Mouse (Mus musculus): Measurements from ENCODE around the gene Hipk3. TPM values are rescaled to one million over a fixed set of nuclear protein-coding genes. Genes with fewer than 3 reads are reported as not detected.

Gene Hipk3
- polyA plus RNA-seq, 1 experiment from 2014 or later, result 6.3 TPM

DNA sequence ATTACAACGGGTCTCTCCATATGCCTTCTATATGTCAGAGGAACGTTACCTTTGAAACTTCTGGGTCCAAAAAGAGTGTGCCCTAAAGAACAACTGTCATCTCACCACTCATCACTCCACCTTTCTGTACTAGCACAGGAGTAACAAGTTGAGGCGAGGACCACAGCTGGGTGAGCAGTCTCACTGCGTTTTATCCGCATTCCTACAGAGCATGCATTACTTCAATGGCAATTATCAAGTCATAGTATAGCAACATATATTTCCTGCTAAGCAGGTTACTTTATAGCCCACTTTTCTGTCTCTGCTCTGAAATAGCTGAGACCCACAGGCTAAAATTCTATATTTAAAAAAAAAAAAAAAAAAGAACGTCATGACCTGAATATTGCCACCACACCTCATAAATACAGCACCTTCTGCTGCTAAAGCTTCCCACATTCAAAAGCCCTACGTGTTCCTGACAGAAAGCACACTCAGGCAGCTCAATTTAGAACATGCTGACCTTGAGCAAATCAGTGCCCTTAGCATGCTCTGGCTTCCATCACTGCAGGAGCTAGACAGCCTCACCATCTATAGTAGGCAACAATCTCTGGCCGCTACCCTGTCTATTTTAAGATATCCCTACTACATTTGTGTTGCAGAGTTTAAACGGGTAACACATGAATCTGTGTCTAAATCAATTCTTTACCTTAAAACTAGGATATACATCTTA, 27.2 kb downstream of the Hipk3 start:
- Histone ChIP-seq H3K4me2 (ENCODE audit: low read depth, low read length) (no peak overlapping the region), H3K36me3 (replicated peaks; ENCODE audit: insufficient read depth, low read length) (peaks cover 12% of the 10 kb centered on the region), H3K27me3 (ENCODE audit: insufficient read depth, low read length) (no peaks in the 10 kb centered on the region), H3K4me1 (ENCODE audit: insufficient read depth) (peaks cover 9% of the 10 kb centered on the region; the same call in 1 of the 2 replicates), H3K9ac (replicated peaks) (no peak overlapping the region), H3K4me3 (ENCODE audit: low read depth, low read length) (no peak overlapping the region), H3K27ac (ENCODE audit: low read depth) (no peak overlapping the region), H3K9me3 (ENCODE audit: low read length) (no peaks in the 10 kb centered on the region)
- DNase-seq, result no peak
- TF ChIP-seq CTCF (IDR thresholded peaks at IDR 0.05; ENCODE audit: low read depth) (no peak), EP300 (IDR thresholded peaks at IDR 0.05; ENCODE audit: low read depth) (no peak)
- 73% methylated on average over 9 of the region's 9 CpGs for WGBS (ENCODE audit: insufficient replicate concordance)
- no peak for ATAC-seq

DNA sequence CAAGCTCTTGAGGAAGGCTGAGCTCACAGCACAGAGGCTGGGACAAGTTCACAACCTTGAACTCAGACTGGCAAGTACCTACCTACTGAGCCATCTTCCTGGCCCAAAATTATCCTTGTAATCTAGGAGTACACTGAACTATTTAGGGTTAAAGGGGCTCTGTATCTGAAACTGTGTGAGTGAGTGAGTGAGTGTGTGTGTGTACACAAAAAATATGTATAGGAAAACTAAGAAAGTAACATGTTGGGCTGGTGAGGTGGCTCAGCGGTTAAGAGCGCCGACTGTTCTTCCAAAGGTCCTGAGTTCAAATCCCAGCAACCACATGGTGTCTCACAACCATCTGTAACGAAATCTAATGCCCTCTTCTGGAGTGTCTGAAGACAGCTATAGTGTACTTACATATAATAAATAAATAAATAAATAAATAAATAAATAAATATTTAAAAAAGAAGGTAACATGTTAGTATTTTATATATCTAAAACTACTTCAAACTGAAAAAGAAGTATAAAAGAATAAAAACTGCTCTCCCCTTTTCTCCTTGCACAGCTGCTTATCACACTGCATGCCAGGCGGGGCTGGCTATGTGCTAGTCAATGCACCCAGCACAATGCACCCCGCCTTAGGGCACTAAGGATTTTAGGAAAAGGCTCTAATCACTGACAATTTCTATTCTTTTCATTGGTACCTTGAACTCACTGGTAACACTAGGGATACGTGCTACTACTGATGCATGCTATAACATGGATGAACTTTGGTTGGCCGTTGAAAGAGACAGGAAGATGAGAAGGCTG, 28.4 kb downstream of the Hipk3 start:
- no peak for DNase-seq
- no peak overlapping the region for H3K27ac ChIP-seq (ENCODE audit: low read depth)
- WGBS (ENCODE audit: insufficient replicate concordance), result 79% methylated on average over 8 of the region's 8 CpGs
- peaks cover 8% of the 10 kb centered on the region; the same call in 1 of the 2 replicates for H3K4me1 ChIP-seq (ENCODE audit: insufficient read depth)
- H3K27me3 ChIP-seq (ENCODE audit: insufficient read depth, low read length), result no peaks in the 10 kb centered on the region
- TF ChIP-seq EP300 (IDR thresholded peaks at IDR 0.05; ENCODE audit: low read depth), result no peak
- H3K9ac ChIP-seq (replicated peaks), result no peak overlapping the region
- H3K4me3 ChIP-seq (ENCODE audit: low read depth, low read length), result no peak overlapping the region
- no peak overlapping the region for H3K4me2 ChIP-seq (ENCODE audit: low read depth, low read length)
- H3K9me3 ChIP-seq (ENCODE audit: low read length), result no peaks in the 10 kb centered on the region
- peaks cover 6% of the 10 kb centered on the region for H3K36me3 ChIP-seq (replicated peaks; ENCODE audit: insufficient read depth, low read length)
- ATAC-seq, result no peak

DNA sequence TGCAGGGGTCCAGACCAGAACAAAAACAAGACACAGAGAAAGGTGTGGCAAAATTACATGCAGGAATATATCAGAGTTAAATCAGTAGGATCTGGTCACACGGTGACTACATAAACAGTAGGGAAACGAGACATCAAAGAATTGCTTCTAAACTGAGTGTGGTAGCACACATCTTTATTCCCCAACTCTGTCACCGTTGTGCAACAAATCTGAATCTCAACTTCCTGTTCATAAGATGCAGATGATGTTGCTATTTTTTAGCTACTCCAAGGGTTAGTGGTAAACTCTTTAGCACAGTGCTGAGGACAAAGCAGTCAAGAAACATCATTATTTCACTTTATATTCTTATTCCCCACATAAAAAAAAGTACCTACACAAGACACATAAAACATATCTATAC, 34.2 kb downstream of the Hipk3 start:
- TF ChIP-seq EP300 (IDR thresholded peaks at IDR 0.05; ENCODE audit: low read depth), result no peak
- TF ChIP-seq CTCF (IDR thresholded peaks at IDR 0.05; ENCODE audit: low read depth), result no peak
- Histone ChIP-seq H3K9ac (replicated peaks) (no peak overlapping the region), H3K27ac (ENCODE audit: low read depth) (no peak overlapping the region), H3K4me2 (ENCODE audit: low read depth, low read length) (no peak overlapping the region), H3K4me1 (ENCODE audit: insufficient read depth) (peaks cover 23% of the 10 kb centered on the region), H3K4me3 (ENCODE audit: low read depth, low read length) (no peak overlapping the region), H3K36me3 (replicated peaks; ENCODE audit: insufficient read depth, low read length) (no peaks in the 10 kb centered on the region), H3K27me3 (ENCODE audit: insufficient read depth, low read length) (no peaks in the 10 kb centered on the region), H3K9me3 (ENCODE audit: low read length) (no peaks in the 10 kb centered on the region)
- ATAC-seq (no peak), DNase-seq (no peak)
- WGBS (ENCODE audit: insufficient replicate concordance), result 53% methylated on average over 3 of the region's 3 CpGs

DNA sequence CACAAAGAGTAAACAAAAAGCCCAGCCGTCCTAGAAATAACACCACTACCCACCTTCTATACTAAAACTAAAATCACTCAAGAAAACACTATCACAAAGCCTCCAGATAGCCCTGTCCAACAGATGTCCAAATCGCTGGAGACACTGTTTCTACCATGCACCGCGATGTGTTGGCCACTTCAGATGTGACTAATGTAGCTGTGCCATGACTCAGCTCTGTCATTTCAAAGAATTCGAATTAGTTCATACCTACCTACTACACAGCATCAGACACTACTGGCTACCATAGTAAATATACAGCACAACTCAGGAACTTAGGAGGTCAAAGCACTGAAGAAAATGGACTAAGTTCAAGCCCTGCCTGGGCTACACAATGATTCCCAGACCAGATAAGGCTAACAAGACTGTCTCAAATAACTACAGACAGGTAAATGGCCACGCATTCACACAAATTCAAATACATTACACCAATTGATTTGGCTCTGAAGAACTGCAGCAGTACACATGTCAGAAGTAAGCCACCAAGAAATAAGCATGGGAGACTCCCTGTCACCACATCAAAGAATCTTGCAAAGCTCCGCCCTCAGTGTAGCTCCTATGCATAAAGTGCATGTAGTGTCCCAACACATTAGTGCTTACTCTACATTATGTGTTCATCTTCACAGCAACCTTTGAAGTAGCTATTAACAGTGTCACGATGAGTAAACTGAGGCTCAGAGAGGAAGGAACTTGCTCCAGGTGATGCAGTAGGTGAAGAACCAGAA, 35.5 kb downstream of the Hipk3 start:
- Histone ChIP-seq H3K9ac (replicated peaks) (no peak overlapping the region), H3K36me3 (replicated peaks; ENCODE audit: insufficient read depth, low read length) (no peaks in the 10 kb centered on the region), H3K4me2 (ENCODE audit: low read depth, low read length) (no peak overlapping the region), H3K27ac (ENCODE audit: low read depth) (no peak overlapping the region), H3K4me3 (ENCODE audit: low read depth, low read length) (no peak overlapping the region), H3K9me3 (ENCODE audit: low read length) (no peaks in the 10 kb centered on the region), H3K4me1 (ENCODE audit: insufficient read depth) (peaks cover 27% of the 10 kb centered on the region), H3K27me3 (ENCODE audit: insufficient read depth, low read length) (no peaks in the 10 kb centered on the region)
- no peak for DNase-seq
- no peak for ATAC-seq
- TF ChIP-seq CTCF (IDR thresholded peaks at IDR 0.05; ENCODE audit: low read depth), result no peak
- TF ChIP-seq EP300 (IDR thresholded peaks at IDR 0.05; ENCODE audit: low read depth), result no peak
- WGBS (ENCODE audit: insufficient replicate concordance), result 84% methylated on average over 8 of the region's 8 CpGs

DNA sequence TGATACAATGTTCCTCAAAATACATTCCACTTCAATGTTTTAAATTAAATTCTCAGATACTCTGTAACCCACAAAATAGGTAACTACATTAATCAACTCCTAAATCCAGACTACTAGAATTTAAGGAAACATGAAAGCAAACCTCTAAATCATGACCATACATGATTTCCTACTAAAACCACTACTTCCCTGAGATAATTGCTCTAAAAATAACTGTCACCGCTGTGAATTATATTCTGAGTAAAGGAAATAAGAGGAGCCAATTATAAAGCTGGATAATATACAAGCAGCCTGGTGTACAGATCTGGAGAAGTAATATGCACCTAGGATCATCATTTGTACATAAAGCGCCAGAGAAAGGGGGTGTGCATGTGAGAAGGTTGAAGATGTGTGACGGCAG, 37.1 kb downstream of the Hipk3 start:
- Histone ChIP-seq H3K27me3 (ENCODE audit: insufficient read depth, low read length) (no peaks in the 10 kb centered on the region), H3K36me3 (replicated peaks; ENCODE audit: insufficient read depth, low read length) (no peaks in the 10 kb centered on the region), H3K4me1 (ENCODE audit: insufficient read depth) (peaks cover 27% of the 10 kb centered on the region), H3K9me3 (ENCODE audit: low read length) (no peaks in the 10 kb centered on the region), H3K4me2 (ENCODE audit: low read depth, low read length) (no peak overlapping the region), H3K27ac (ENCODE audit: low read depth) (no peak overlapping the region), H3K4me3 (ENCODE audit: low read depth, low read length) (no peak overlapping the region), H3K9ac (replicated peaks) (no peak overlapping the region)
- TF ChIP-seq EP300 (IDR thresholded peaks at IDR 0.05; ENCODE audit: low read depth) (no peak), CTCF (IDR thresholded peaks at IDR 0.05; ENCODE audit: low read depth) (no peak)
- 37% methylated on average over 3 of the region's 3 CpGs for WGBS (ENCODE audit: insufficient replicate concordance)
- no peak for ATAC-seq
- no peak for DNase-seq

GRCm38 (mm10) chr2:104450685-104451084, 43.6 kb downstream of the Hipk3 start:
- no peak overlapping the region for H3K27ac ChIP-seq (ENCODE audit: low read depth)
- H3K9ac ChIP-seq (replicated peaks), result 0 out of 2 replicates have a peak overlapping the region, but pooled peaks have one; percentile 18
- H3K4me3 ChIP-seq (ENCODE audit: low read depth, low read length), result no peak overlapping the region
- H3K36me3 ChIP-seq (replicated peaks; ENCODE audit: insufficient read depth, low read length), result peaks cover under 1% of the 10 kb centered on the region; the same call in 1 of the 2 replicates
- no peak for TF ChIP-seq EP300 (IDR thresholded peaks at IDR 0.05; ENCODE audit: low read depth)
- no peak for TF ChIP-seq CTCF (IDR thresholded peaks at IDR 0.05; ENCODE audit: low read depth)
- H3K9me3 ChIP-seq (ENCODE audit: low read length), result no peaks in the 10 kb centered on the region
- DNase-seq, result no peak
- H3K4me2 ChIP-seq (ENCODE audit: low read depth, low read length), result no peak overlapping the region
- no peak for ATAC-seq
- H3K27me3 ChIP-seq (ENCODE audit: insufficient read depth, low read length), result no peaks in the 10 kb centered on the region
- WGBS (ENCODE audit: insufficient replicate concordance), result 31% methylated on average over 3 of the region's 3 CpGs
- peaks cover 18% of the 10 kb centered on the region for H3K4me1 ChIP-seq (ENCODE audit: insufficient read depth)
